Mouse (Mus musculus) C2C12 (cell line): Measurements from ENCODE around the gene Csnk2a2. TPM values are rescaled to one million over a fixed set of nuclear protein-coding genes. Genes with fewer than 3 reads are reported as not detected.

Source experiments
- H3K27me3 ChIP-seq: one replicate; pipeline ENCODE4 v1.6.1; 2011; ENCODE audit not compliant: control insufficient read depth, insufficient read depth, insufficient read length
- H3K36me3 ChIP-seq: one replicate; pipeline ENCODE4 v1.6.1; 2011; ENCODE audit not compliant: control insufficient read depth, insufficient read depth
- H3K4me3 ChIP-seq: one replicate; pipeline ENCODE4 v1.5.1; 2011; ENCODE audit warnings: mild to moderate bottlenecking, control low read depth; ENCODE audit not compliant: poor library complexity, insufficient read depth, severe bottlenecking
- H3K79me2 ChIP-seq: one replicate; pipeline ENCODE4 v1.6.1; 2011; ENCODE audit not compliant: control insufficient read depth, insufficient read depth
- H3K79me3 ChIP-seq: one replicate; pipeline ENCODE4 v1.6.1; 2011; ENCODE audit warnings: low read depth, control low read depth
- H3ac ChIP-seq: one replicate; pipeline ENCODE3; 2011; ENCODE audit warnings: low read depth; ENCODE audit not compliant: control insufficient read depth, insufficient read length
- CEBPB ChIP-seq: IDR thresholded peaks from one replicate; pipeline ENCODE4 v1.6.1; 2011; ENCODE audit warnings: low read depth, mild to moderate bottlenecking, control low read depth, moderate library complexity
- CTCF ChIP-seq: IDR thresholded peaks from one replicate; pipeline ENCODE4 v1.5.1; 2011; ENCODE audit not compliant: control insufficient read depth, insufficient read depth, insufficient read length
- FOSL1 ChIP-seq: IDR thresholded peaks from one replicate; pipeline ENCODE4 v1.8.0; 2011; ENCODE audit warnings: mild to moderate bottlenecking, low read length; ENCODE audit not compliant: poor library complexity, insufficient read depth, severe bottlenecking
- MAX ChIP-seq: IDR thresholded peaks from one replicate; pipeline ENCODE4 v1.6.1; 2011; ENCODE audit warnings: mild to moderate bottlenecking, control low read depth
- MYOD1 ChIP-seq: IDR thresholded peaks from one replicate; pipeline ENCODE4 v1.6.1; 2011; ENCODE audit warnings: low read depth; ENCODE audit not compliant: control insufficient read depth, insufficient read length
- MYOG ChIP-seq: IDR thresholded peaks from one replicate; pipeline ENCODE4 v1.6.1; 2011; ENCODE audit not compliant: control insufficient read depth, insufficient read length; ENCODE audit errors: extremely low read depth
- USF1 ChIP-seq: IDR thresholded peaks from one replicate; pipeline ENCODE4 v1.6.1; 2011; ENCODE audit warnings: low read depth, mild to moderate bottlenecking, control low read depth, moderate library complexity
- polyA plus RNA-seq: library from polyadenylated mRNA; unstranded; fragments of >200 nt; fragmentation: generic; extraction: Trizol; gene quantifications from one replicate; pipeline ENCODE4 v1.2.1, GENCODE M21; 2012; ENCODE audit warnings: missing spikeins

Csnk2a2 gene
- polyA plus RNA-seq, 1 experiment = 61.0 TPM

- peaks cover 24% of the 10 kb centered on the region for H3K27me3 ChIP-seq
- no peaks in the 10 kb centered on the region for H3K79me3 ChIP-seq
- TF ChIP-seq CEBPB (no peak), MYOG (no peak)
- H3K36me3 ChIP-seq = no peaks in the 10 kb centered on the region
- no peaks in the 10 kb centered on the region for H3K79me2 ChIP-seq
- H3K4me3 ChIP-seq = no peak overlapping the region
- H3ac ChIP-seq = no peak overlapping the region
These were observed 5.6 kb upstream of the Csnk2a2 start for GRCm38 (mm10) chr8:95495444-95495843.

GRCm38 (mm10) chr8:95492057-95492456 lies 2.2 kb upstream of the Csnk2a2 start:
- TF ChIP-seq CEBPB (no peak), MYOG (no peak), MAX (no peak), CTCF (no peak), FOSL1 (no peak), MYOD1 (no peak), USF1 (no peak)
- H3ac ChIP-seq = no peak overlapping the region
- H3K4me3 ChIP-seq = no peak overlapping the region
- peaks cover 8% of the 10 kb centered on the region for H3K79me3 ChIP-seq
- peaks cover 8% of the 10 kb centered on the region for H3K27me3 ChIP-seq
- H3K36me3 ChIP-seq = peaks cover 5% of the 10 kb centered on the region
- H3K79me2 ChIP-seq = peaks cover 15% of the 10 kb centered on the region

- peak overlapping the region; percentile 66 for H3K4me3 ChIP-seq
- peaks cover 47% of the 10 kb centered on the region for H3K79me2 ChIP-seq
- no peak for TF ChIP-seq MAX
- peak; percentile 96 for TF ChIP-seq CTCF
- H3ac ChIP-seq = peak overlapping the region; percentile 88
- H3K36me3 ChIP-seq = peaks cover 37% of the 10 kb centered on the region
- peaks cover 3% of the 10 kb centered on the region for H3K27me3 ChIP-seq
- peaks cover 33% of the 10 kb centered on the region for H3K79me3 ChIP-seq
These were observed 1.0 kb downstream of the Csnk2a2 start for GRCm38 (mm10) chr8:95488698-95489332.

- no peak for TF ChIP-seq MAX
- TF ChIP-seq CEBPB = no peak
- no peak for TF ChIP-seq FOSL1
- TF ChIP-seq MYOG = no peak
- no peak for TF ChIP-seq MYOD1
- TF ChIP-seq CTCF = no peak
- no peak for TF ChIP-seq USF1
- peaks cover 45% of the 10 kb centered on the region for H3K36me3 ChIP-seq
- peak overlapping the region; percentile 88 for H3ac ChIP-seq
- peaks cover 55% of the 10 kb centered on the region for H3K79me2 ChIP-seq
- peaks cover 37% of the 10 kb centered on the region for H3K79me3 ChIP-seq
- H3K27me3 ChIP-seq = peaks cover 3% of the 10 kb centered on the region
- peak overlapping the region; percentile 66 for H3K4me3 ChIP-seq
These were observed 1.8 kb downstream of the Csnk2a2 start for GRCm38 (mm10) chr8:95487800-95488697.

GRCm38 (mm10) chr8:95470008-95470407 lies 19.8 kb downstream of the Csnk2a2 start:
- Histone ChIP-seq H3K36me3 (peaks cover 81% of the 10 kb centered on the region), H3K79me2 (no peaks in the 10 kb centered on the region), H3ac (no peak overlapping the region), H3K4me3 (no peak overlapping the region), H3K79me3 (peaks cover 2% of the 10 kb centered on the region), H3K27me3 (no peaks in the 10 kb centered on the region)
- TF ChIP-seq FOSL1 = no peak
- no peak for TF ChIP-seq USF1
- TF ChIP-seq MYOG = no peak
- no peak for TF ChIP-seq CEBPB
- TF ChIP-seq CTCF = no peak
- no peak for TF ChIP-seq MAX
- no peak for TF ChIP-seq MYOD1

- Histone ChIP-seq H3K36me3 (peaks cover 81% of the 10 kb centered on the region), H3ac (no peak overlapping the region), H3K27me3 (no peaks in the 10 kb centered on the region), H3K79me2 (no peaks in the 10 kb centered on the region), H3K4me3 (no peak overlapping the region), H3K79me3 (peaks cover 2% of the 10 kb centered on the region)
- TF ChIP-seq CTCF = no peak
- TF ChIP-seq FOSL1 = no peak
- no peak for TF ChIP-seq MYOD1
These were observed 20.8 kb downstream of the Csnk2a2 start for GRCm38 (mm10) chr8:95468995-95469394.
